Mouse (Mus musculus) brain, embryonic 14.5 days (tissue): ENCODE measurements around the gene Cryzl1. TPM values are rescaled to one million over a fixed set of nuclear protein-coding genes. Genes with fewer than 3 reads are reported as not detected.
A peak's percentile ranks its signal among the peaks of the same experiment; 100 is the strongest.

Experiments used
- DNase-seq: peaks from one replicate; pipeline ENCODE4 v3.0.0-alpha.2; 2011; ENCODE audit warnings: low read depth
- CTCF ChIP-seq: fragments of 200-500 bp; IDR thresholded peaks from 2 replicates; pipeline ENCODE4 v1.5.1; 2012; ENCODE audit warnings: inconsistent platforms, mild to moderate bottlenecking, moderate library complexity, borderline replicate concordance; ENCODE audit not compliant: insufficient read depth, insufficient read length; ENCODE audit errors: extremely low read depth
- POLR2A ChIP-seq: fragments of 200-500 bp; IDR thresholded peaks from 2 replicates; pipeline ENCODE4 v1.6.1; 2012; ENCODE audit warnings: mild to moderate bottlenecking, inconsistent platforms, borderline replicate concordance; ENCODE audit not compliant: poor library complexity, insufficient read depth, insufficient read length, severe bottlenecking; ENCODE audit errors: extremely low read depth
- polyA plus RNA-seq: library from polyadenylated mRNA; depleted of rRNA; stranded (reverse); fragments of >200 nt; gene quantifications from 2 replicates; pipeline ENCODE4 v1.2.3, GENCODE M21; 2012

Gene Cryzl1
- polyA plus RNA-seq, 1 experiment, result 72.1 TPM

- no peak for TF ChIP-seq CTCF
- no peak for TF ChIP-seq POLR2A
- DNase-seq, result no peak
Measured at GRCm38 (mm10) chr16:91762476-91762875, 33.7 kb upstream of the Cryzl1 start.

GRCm38 (mm10) chr16:91761761-91762160, 33.0 kb upstream of the Cryzl1 start:
- DNase-seq, result no peak
- TF ChIP-seq POLR2A (no peak), CTCF (no peak)

GRCm38 (mm10) chr16:91761202-91761601, 32.4 kb upstream of the Cryzl1 start:
- DNase-seq, result peak; percentile 51
- no peak for TF ChIP-seq CTCF
- TF ChIP-seq POLR2A, result no peak

GRCm38 (mm10) chr16:91754957-91755356, 26.2 kb upstream of the Cryzl1 start:
- TF ChIP-seq POLR2A (no peak), CTCF (no peak)
- no peak for DNase-seq

GRCm38 (mm10) chr16:91753611-91754010, 24.8 kb upstream of the Cryzl1 start:
- DNase-seq, result no peak
- TF ChIP-seq POLR2A (no peak), CTCF (no peak)

- no peak for DNase-seq
- TF ChIP-seq CTCF (no peak), POLR2A (no peak)
Measured at GRCm38 (mm10) chr16:91751644-91752385, 23.0 kb upstream of the Cryzl1 start.

- TF ChIP-seq CTCF (no peak), POLR2A (no peak)
- DNase-seq, result no peak
Measured at GRCm38 (mm10) chr16:91747567-91747966, 18.8 kb upstream of the Cryzl1 start.

GRCm38 (mm10) chr16:91746101-91746950, 17.6 kb upstream of the Cryzl1 start:
- DNase-seq, result peak; percentile 53
- TF ChIP-seq POLR2A (no peak), CTCF (no peak)

GRCm38 (mm10) chr16:91743055-91743454, 14.3 kb upstream of the Cryzl1 start:
- TF ChIP-seq CTCF (no peak), POLR2A (no peak)

GRCm38 (mm10) chr16:91740918-91741255, 12.1 kb upstream of the Cryzl1 start:
- TF ChIP-seq CTCF (no peak), POLR2A (no peak)
- no peak for DNase-seq

More at GRCm38 (mm10) chr16:91743055-91743454, 14.3 kb upstream of the Cryzl1 start:
- DNase-seq, result no peak

- no peak for DNase-seq
- no peak for TF ChIP-seq CTCF
- TF ChIP-seq POLR2A, result no peak
Measured at GRCm38 (mm10) chr16:91740184-91740917, 11.6 kb upstream of the Cryzl1 start.
